ENCODE assay signal across 16 mouse cellular contexts in genomic region chr3:151572089-151572488, GRCm38 (mm10).
DNase-seq lines count a peak whose midpoint lies in the region; ATAC-seq lines count a peak whose summit lies in the region.
"Had no signal": no experiment of that assay in that cellular context is flagged by ENCODE, and none has a peak within 500 bp of the region (broad histone marks: within the 10 kb centered on the region; RNA-seq: fewer than 3 reads in every experiment).

No protein-coding gene starts in this region.

- peak; percentile 13 for DNase-seq in 3T3-L1 (ENCODE audit: low read depth, low spot score)
- DNase-seq in A20 (ENCODE audit: low read depth, low spot score): peak; percentile 26
- DNase-seq in adrenal gland, postnatal 14 days: peak; percentile 56
- DNase-seq in thymus, postnatal 25 days: no peak
- DNase-seq in left cerebral cortex, adult 8-10 months (ENCODE audit: low spot score in 2 of 2): no peak
- DNase-seq in layer of hippocampus, postnatal 10 days (ENCODE audit: low spot score in 2 of 2): no peak
- DNase-seq: cerebellum, adult 11 months; cerebellum, adult 8-10 months; cerebellum, postnatal 14 days; gastrocnemius, postnatal 10 days; heart, adult 2 months; kidney, adult 2 months had no signal

- ATAC-seq in common myeloid progenitor, adult 5-6 weeks (replicated peaks; ENCODE audit: low read depth, poor library complexity, severe bottlenecking): peak; percentile 51; the same call in 1 of the 2 replicates
- ATAC-seq: forebrain, embryonic 16.5 days; intestine, embryonic 15.5 days; Patski had no signal

Comparison
In these comparisons a context has a peak if more than half of its experiments do, and no peak if none do; other contexts are left out.
1. DNase-seq: peak in 3T3-L1 (single experiment), A20 (single experiment) and adrenal gland, postnatal 14 days (single experiment); none in thymus, postnatal 25 days (single experiment), left cerebral cortex, adult 8-10 months (0 of 2) and layer of hippocampus, postnatal 10 days (0 of 2).